Mouse (Mus musculus) hindbrain, embryonic 12.5 days (tissue): ENCODE measurements around the gene Ttll11. TPM values are rescaled to one million over a fixed set of nuclear protein-coding genes. Genes with fewer than 3 reads are reported as not detected.

ENCODE experiments used
- ATAC-seq: fragments of 200-750 bp; cut with Nextera tagmentation; 2 replicates; pipeline ENCODE4 v1.8.0; 2017; ENCODE audit warnings: moderate TSS enrichment; ENCODE audit not compliant: low FRiP score
- H3K27ac ChIP-seq: fragments of 300-500 bp; sonication (generic); 2 replicates; pipeline ENCODE4 v1.5.1; 2016; ENCODE audit warnings: mild to moderate bottlenecking
- H3K27me3 ChIP-seq: fragments of 300-500 bp; sonication (generic); 2 replicates; pipeline ENCODE4 v1.6.1; 2016; ENCODE audit warnings: mild to moderate bottlenecking
- H3K36me3 ChIP-seq: fragments of 300-500 bp; sonication (generic); 2 replicates; pipeline ENCODE4 v1.6.1; 2016; ENCODE audit warnings: mild to moderate bottlenecking
- H3K4me1 ChIP-seq: fragments of 300-500 bp; sonication (generic); 2 replicates; pipeline ENCODE4 v1.6.1; 2016
- H3K4me2 ChIP-seq: fragments of 300-500 bp; sonication (generic); replicated peaks from 2 replicates; pipeline ENCODE4 v1.6.1; 2016; ENCODE audit warnings: mild to moderate bottlenecking
- H3K4me3 ChIP-seq: fragments of 300-500 bp; sonication (generic); 2 replicates; pipeline ENCODE4 v1.5.1; 2016; ENCODE audit warnings: mild to moderate bottlenecking
- H3K9ac ChIP-seq: fragments of 300-500 bp; sonication (generic); 2 replicates; pipeline ENCODE4 v1.6.1; 2016; ENCODE audit warnings: mild to moderate bottlenecking, moderate library complexity
- H3K9me3 ChIP-seq: fragments of 300-500 bp; sonication (generic); replicated peaks from 2 replicates; pipeline ENCODE4 v1.6.1; 2016; ENCODE audit warnings: mild to moderate bottlenecking
- WGBS: fragments of 180-500 bp; shearing (Covaris S2); methylation state at CpG from one replicate; pipeline ENCODE4 v1.1.7; 2016; 5-methylcytosine and 5-hydroxymethylcytosine counted together
- polyA plus RNA-seq: library from polyadenylated mRNA; unstranded; fragments of >200 nt; fragmentation: Nextera tagmentation; extraction: Ambion mirVana; gene quantifications from 2 replicates; pipeline ENCODE4 v1.2.1, GENCODE M21; 2016

Ttll11 gene
- polyA plus RNA-seq, 1 experiment from 2014 or later, result 4.6 TPM

DNA sequence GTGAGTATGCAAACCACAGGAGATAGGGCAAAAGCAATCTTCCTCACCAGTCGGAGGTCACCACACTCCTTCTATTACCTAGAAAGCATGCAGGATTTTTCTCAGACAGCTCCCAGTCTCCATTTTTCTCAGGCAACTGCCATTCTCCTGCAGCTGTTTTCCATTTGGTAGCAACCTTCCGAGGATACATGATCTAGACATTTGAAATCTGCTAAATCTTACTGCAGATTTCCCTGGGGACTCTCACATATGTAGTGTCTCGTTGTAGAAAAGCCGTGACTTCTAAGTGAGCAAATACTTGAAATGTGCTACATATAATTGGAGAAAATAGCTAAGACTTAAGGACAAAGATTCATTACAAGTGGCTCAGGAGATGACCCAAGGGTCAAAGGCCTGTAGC lies 151.8 kb downstream of the Ttll11 start:
- H3K36me3 ChIP-seq, result no peaks in the 10 kb centered on the region
- H3K9ac ChIP-seq, result no peak overlapping the region
- no peak overlapping the region for H3K4me2 ChIP-seq
- H3K27me3 ChIP-seq, result no peaks in the 10 kb centered on the region
- H3K9me3 ChIP-seq, result no peaks in the 10 kb centered on the region
- H3K27ac ChIP-seq, result no peak overlapping the region
- H3K4me1 ChIP-seq, result no peaks in the 10 kb centered on the region
- ATAC-seq, result no peak
- WGBS, result 66% methylated on average over 4 of the region's 4 CpGs
- H3K4me3 ChIP-seq, result no peak overlapping the region

DNA sequence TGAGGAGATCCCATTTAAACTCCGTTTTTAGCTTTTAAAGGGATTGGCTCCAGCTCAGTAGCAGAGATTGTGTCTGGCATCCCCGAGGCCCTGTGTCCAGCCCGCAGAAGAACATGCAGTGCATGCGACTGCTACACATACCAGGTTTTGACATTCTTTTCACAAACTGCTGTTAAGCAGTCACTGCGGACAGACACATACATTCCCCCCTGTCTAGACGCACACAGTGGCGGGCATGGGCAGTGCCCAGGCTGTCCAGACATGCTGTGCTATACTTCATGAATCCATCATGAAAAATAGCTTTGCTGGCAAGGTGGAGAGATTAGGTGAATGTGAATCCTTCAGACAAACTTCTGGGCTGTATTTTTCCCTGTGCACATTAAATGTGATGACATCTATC lies 154.6 kb downstream of the Ttll11 start:
- 74% methylated on average over 7 of the region's 7 CpGs for WGBS
- H3K9ac ChIP-seq, result no peak overlapping the region
- no peak overlapping the region for H3K4me2 ChIP-seq
- no peak overlapping the region for H3K4me3 ChIP-seq
- no peaks in the 10 kb centered on the region for H3K9me3 ChIP-seq
- no peak for ATAC-seq
- no peaks in the 10 kb centered on the region for H3K4me1 ChIP-seq
- no peaks in the 10 kb centered on the region for H3K36me3 ChIP-seq
- H3K27me3 ChIP-seq, result no peaks in the 10 kb centered on the region
- no peak overlapping the region for H3K27ac ChIP-seq

DNA sequence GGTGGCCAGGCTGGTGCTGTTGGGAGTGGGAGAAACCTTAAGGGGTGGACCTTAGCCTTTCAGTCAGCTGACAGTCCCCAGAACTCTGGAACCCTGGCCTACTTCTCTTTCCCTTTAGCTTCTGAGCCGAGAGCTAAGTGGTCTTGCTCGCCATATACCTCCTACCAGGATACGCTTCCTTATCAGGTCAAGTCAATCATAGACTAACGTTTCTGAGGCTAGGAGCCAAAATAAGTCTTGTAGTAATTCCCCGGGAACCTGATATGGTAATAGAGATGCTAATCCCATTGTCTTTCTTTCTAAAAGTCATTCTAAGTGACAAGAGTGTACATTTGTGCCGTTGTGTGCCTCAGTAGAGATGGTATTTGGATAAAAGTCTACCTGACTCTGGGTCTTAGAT lies 156.1 kb downstream of the Ttll11 start:
- Histone ChIP-seq H3K27ac (no peak overlapping the region), H3K27me3 (no peaks in the 10 kb centered on the region), H3K4me3 (no peak overlapping the region), H3K9ac (no peak overlapping the region), H3K4me2 (no peak overlapping the region), H3K4me1 (no peaks in the 10 kb centered on the region), H3K9me3 (no peaks in the 10 kb centered on the region), H3K36me3 (no peaks in the 10 kb centered on the region)
- no peak for ATAC-seq
- 80% methylated on average over 6 of the region's 6 CpGs for WGBS

DNA sequence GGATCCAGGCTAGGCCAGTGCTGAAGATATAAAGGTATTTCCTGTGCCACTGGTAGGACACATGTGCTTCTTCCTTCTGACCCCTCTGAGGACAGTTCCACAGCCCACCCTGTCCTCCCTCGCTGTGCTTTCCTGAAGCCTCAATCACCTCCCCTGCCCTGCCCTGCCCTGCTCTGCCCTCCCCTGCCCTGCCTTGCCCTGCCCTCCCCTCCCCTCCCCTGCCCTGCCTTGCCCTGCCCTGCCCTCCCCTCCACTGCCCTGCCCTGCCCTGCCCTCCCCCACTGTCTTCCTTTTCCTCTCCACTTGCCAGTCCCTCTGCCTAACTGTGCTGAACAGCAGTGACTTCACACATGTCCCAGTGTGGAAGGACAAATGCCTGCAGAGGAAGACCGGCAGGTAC lies 160.8 kb downstream of the Ttll11 start:
- ATAC-seq, result no peak
- Histone ChIP-seq H3K9me3 (no peaks in the 10 kb centered on the region), H3K27ac (no peak overlapping the region), H3K4me1 (no peaks in the 10 kb centered on the region), H3K9ac (no peak overlapping the region), H3K27me3 (no peaks in the 10 kb centered on the region), H3K4me2 (no peak overlapping the region), H3K4me3 (no peak overlapping the region), H3K36me3 (no peaks in the 10 kb centered on the region)
- WGBS, result 49% methylated on average over 2 of the region's 2 CpGs

DNA sequence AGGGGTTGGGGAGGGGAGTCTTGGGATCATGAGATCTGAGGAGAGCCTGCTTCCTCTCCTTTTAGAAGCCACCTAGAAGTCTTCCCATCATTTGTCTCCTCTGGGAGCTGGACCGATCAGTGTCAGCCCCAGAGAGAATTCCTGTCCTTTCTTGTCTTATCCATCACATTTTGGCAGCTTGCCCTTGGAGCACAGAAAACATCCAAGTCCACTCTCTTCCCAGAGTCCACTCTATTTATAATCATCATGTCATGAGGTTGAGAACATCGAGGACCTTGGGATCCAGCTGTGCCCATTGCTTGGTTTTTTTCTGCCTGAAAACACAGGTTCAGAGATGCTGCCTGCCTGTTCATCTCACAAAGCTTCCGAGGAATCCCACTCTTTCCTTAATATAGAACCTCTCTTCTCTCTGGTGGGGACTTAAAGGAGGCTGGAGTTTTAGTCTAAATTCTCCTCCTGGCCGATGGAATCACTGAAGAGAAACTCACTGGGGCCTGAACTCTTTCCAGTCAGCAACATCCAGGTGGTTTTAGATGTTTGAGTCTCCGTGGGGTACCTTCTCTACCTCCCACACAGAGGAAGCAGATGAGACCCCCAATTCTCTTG lies 163.6 kb downstream of the Ttll11 start:
- ATAC-seq, result no peak
- no peak overlapping the region for H3K9ac ChIP-seq
- 77% methylated on average over 5 of the region's 5 CpGs for WGBS

DNA sequence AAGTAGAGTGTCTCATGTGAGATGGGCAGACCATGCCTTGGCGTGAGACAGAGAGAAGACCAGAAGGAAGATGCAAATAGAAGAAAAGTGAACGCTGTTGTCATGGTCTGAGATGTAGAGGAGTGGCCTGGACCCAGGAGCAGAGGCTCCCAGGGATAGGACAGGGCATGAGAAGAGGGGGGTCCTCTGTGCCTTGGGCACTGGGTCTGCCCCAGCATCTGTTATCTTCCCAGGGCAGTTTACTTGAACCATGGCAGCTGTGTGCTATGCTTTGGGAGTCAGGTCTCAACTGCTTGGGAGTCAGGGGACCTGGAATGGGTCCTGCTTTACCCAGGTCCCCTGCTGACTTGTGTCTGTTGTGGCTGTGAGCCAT lies 167.2 kb downstream of the Ttll11 start:
- no peak overlapping the region for H3K4me3 ChIP-seq
- no peak overlapping the region for H3K27ac ChIP-seq
- H3K4me2 ChIP-seq, result no peak overlapping the region
- no peak overlapping the region for H3K9ac ChIP-seq
- no peaks in the 10 kb centered on the region for H3K27me3 ChIP-seq
- no peaks in the 10 kb centered on the region for H3K36me3 ChIP-seq
- 84% methylated on average over 2 of the region's 2 CpGs for whole genome bisulfite sequencing
- peaks cover 18% of the 10 kb centered on the region for H3K4me1 ChIP-seq
- no peak for ATAC-seq
- H3K9me3 ChIP-seq, result no peaks in the 10 kb centered on the region

More for the DNA sequence above, 163.6 kb downstream of the Ttll11 start:
- Histone ChIP-seq H3K27me3 (no peaks in the 10 kb centered on the region), H3K9me3 (no peaks in the 10 kb centered on the region), H3K36me3 (no peaks in the 10 kb centered on the region), H3K4me2 (no peak overlapping the region), H3K27ac (no peak overlapping the region), H3K4me3 (no peak overlapping the region), H3K4me1 (peaks cover 12% of the 10 kb centered on the region)

DNA sequence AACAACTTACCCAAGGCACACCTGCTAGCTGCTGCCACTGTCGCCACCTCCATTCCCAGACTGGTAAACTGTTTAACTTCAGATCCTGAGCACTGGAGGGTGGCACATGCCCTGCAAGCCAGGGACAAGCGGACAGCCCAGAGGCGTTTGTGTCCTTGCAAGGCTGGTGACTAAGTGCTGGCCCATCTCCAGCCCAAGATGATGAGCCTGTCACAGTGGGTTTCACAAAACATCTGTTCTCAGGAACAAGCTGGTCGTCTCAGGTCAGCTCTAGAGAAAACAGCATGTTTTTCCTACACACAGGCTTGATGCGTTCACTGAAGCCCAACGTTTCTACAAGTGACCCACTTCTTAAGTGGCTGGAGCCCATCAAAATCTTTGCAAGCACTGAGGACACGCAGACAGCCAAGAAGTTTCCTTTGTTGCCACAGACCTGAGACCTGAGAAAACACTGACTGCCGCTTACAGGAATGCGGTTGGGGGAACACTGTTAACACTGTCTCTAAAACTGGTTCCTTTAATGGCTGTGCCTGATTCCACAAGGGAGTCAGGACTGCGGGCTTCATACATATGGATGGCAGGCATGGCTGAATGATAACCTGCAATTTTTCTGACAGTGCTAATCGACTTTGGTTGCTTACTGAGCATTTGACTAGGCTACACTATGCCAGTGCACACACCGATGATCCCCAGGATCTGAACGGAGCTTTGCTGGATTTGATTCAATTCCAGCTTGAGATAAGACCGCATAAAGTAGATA lies 167.7 kb downstream of the Ttll11 start:
- Histone ChIP-seq H3K4me2 (no peak overlapping the region), H3K9me3 (no peaks in the 10 kb centered on the region), H3K4me3 (no peak overlapping the region), H3K9ac (no peak overlapping the region), H3K4me1 (peaks cover 18% of the 10 kb centered on the region), H3K36me3 (no peaks in the 10 kb centered on the region), H3K27ac (no peak overlapping the region), H3K27me3 (no peaks in the 10 kb centered on the region)
- 64% methylated on average over 14 of the region's 14 CpGs for WGBS
- ATAC-seq, result no peak

DNA sequence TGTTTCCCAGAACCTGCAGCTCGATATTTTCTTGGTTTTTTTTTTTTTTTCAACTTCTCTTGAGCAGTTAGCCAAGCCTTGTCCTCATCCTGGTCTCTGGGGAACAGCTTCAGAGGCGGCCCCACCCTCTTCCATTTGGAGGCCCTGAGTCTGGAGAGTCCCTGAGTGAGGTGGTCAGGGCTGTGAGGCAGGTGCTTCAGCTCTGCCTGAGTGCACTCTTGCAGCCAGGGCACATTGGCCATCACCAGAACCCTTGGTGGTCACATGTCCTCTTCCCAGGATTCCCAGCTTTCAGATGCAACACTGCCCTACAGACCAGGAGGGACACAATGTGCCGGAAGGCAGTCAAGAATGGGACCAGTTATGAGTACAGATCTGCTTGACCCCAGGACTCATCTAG lies 169.7 kb downstream of the Ttll11 start:
- WGBS, result 74% methylated on average over 3 of the region's 3 CpGs

DNA sequence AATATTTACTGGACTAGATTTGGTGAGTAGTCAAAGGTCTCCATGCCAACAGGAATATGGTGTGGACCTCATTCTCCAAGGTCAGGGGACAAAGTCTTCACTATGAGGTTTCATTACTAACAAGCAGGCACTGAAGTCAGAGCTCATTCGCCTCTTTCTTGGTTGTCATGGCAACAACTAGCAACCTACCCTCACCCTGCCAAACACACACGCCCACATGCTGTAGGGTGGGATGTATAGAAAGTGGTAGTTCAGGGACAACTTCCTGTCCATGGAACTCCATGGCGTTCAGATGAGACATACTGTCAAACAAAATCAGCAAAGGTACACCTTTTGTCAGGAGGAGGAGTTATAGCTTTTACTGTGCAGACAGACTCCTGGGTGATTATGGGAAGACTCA lies 170.6 kb downstream of the Ttll11 start:
- Histone ChIP-seq H3K9ac (no peak overlapping the region), H3K36me3 (no peaks in the 10 kb centered on the region), H3K9me3 (no peaks in the 10 kb centered on the region), H3K27me3 (no peaks in the 10 kb centered on the region), H3K4me3 (no peak overlapping the region), H3K4me1 (peaks cover 18% of the 10 kb centered on the region), H3K27ac (no peak overlapping the region), H3K4me2 (no peak overlapping the region)
- WGBS, result 23% methylated on average over 3 of the region's 3 CpGs
- ATAC-seq, result no peak

More for the DNA sequence above, 169.7 kb downstream of the Ttll11 start:
- H3K36me3 ChIP-seq, result no peaks in the 10 kb centered on the region
- no peak overlapping the region for H3K4me2 ChIP-seq
- no peaks in the 10 kb centered on the region for H3K9me3 ChIP-seq
- peaks cover 18% of the 10 kb centered on the region for H3K4me1 ChIP-seq
- no peaks in the 10 kb centered on the region for H3K27me3 ChIP-seq
- no peak overlapping the region for H3K9ac ChIP-seq
- ATAC-seq, result no peak
- H3K27ac ChIP-seq, result no peak overlapping the region
- H3K4me3 ChIP-seq, result no peak overlapping the region

DNA sequence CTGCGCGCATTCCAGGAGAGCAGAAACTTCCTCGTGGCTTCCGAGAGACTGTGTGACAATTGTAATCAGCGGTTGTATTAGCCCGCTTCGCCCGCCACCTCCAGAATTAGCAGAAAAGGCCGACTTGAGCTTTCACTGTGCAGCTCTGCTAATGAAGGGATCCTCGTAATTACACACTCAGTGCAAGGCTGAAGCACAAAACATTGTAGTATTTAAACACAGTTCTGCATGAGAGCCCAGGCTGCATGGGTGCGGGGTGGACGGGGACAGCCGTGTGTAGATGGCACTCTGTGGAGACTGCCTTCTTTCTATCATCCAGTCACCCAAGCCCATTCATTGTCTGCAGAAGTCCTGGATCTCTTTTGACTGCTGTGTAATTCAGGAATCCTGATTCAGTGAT lies 173.8 kb downstream of the Ttll11 start:
- Histone ChIP-seq H3K27me3 (no peaks in the 10 kb centered on the region), H3K27ac (no peak overlapping the region), H3K4me3 (no peak overlapping the region)

DNA sequence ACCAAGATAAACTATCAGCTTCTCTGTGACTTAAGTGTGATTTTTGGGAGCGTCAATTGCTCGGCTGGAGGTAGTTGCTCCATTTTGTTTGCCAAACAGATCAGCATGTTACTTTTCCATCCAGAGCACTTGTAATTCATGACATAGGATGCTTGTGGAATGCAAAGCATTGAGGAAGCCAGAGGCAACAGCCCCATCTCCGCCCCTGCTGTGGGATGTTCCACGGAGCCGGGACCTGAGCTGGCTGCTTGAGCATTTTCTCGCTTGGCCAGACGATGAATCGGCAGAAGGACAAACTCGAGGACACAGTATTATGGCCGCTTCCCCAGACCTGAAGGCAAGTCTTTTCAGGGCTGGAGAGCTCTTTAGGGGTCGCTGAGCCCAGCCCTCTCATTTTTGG lies 176.6 kb downstream of the Ttll11 start:
- 82% methylated on average over 11 of the region's 11 CpGs for WGBS
- no peaks in the 10 kb centered on the region for H3K36me3 ChIP-seq
- 0 out of 2 replicates have a peak, but pooled peaks cover 2% of the 10 kb centered on the region for H3K9me3 ChIP-seq
- no peak overlapping the region for H3K4me3 ChIP-seq
- no peaks in the 10 kb centered on the region for H3K27me3 ChIP-seq
- H3K4me2 ChIP-seq, result no peak overlapping the region
- ATAC-seq, result no peak
- H3K27ac ChIP-seq, result no peak overlapping the region
- H3K4me1 ChIP-seq, result no peaks in the 10 kb centered on the region
- no peak overlapping the region for H3K9ac ChIP-seq

More for the DNA sequence above, 173.8 kb downstream of the Ttll11 start:
- ATAC-seq, result no peak
- H3K4me1 ChIP-seq, result peaks cover 6% of the 10 kb centered on the region
- H3K9me3 ChIP-seq, result 0 out of 2 replicates have a peak, but pooled peaks cover 2% of the 10 kb centered on the region
- WGBS, result 82% methylated on average over 13 of the region's 13 CpGs
- H3K36me3 ChIP-seq, result no peaks in the 10 kb centered on the region
- no peak overlapping the region for H3K9ac ChIP-seq
- no peak overlapping the region for H3K4me2 ChIP-seq

DNA sequence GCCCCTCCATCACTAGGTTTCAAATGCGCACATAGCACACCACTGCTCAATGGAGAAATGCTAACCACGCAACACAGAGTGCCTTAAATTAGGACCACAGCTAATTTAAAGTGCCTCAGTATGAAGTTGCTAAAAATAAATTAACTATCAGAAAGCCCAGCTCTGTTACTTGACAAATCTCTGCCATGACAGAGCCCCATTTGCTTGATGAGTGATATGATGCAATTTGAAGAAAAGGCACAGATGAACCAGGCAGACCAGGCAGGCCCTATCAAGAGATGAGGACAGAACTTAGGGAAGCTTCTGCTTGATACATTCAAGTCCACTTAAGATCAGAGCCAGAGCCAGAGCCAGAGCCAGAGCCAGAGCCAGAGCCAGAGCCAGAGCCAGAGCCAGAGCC lies 178.0 kb downstream of the Ttll11 start:
- Histone ChIP-seq H3K9ac (no peak overlapping the region), H3K27ac (no peak overlapping the region), H3K36me3 (no peaks in the 10 kb centered on the region), H3K4me2 (no peak overlapping the region), H3K4me3 (no peak overlapping the region), H3K9me3 (0 out of 2 replicates have a peak, but pooled peaks cover 2% of the 10 kb centered on the region), H3K4me1 (no peaks in the 10 kb centered on the region), H3K27me3 (no peaks in the 10 kb centered on the region)
- ATAC-seq, result no peak
- WGBS, result 95% methylated on average over 2 of the region's 2 CpGs

DNA sequence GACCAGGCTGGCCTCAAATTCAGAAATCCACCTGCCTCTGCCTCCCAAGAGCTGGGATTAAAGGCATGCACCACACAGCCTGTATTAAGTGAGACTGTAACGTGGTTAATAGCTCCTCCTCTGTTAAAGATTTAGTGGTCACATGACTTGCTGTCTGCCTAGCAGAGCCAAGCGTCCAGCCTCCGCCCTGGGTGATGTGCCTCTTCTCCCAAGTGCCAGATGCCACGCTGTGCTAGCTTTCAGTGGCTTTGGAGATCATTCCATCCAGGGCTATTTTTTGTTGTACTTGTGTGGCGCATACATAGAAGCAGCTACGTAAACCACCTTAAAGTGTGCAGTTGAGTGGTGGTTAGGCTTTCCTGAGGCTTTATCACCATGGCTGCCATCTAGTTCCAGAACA lies 180.6 kb downstream of the Ttll11 start:
- H3K27me3 ChIP-seq, result no peaks in the 10 kb centered on the region
- 80% methylated on average over 6 of the region's 6 CpGs for WGBS
- H3K4me3 ChIP-seq, result no peak overlapping the region
- no peak for ATAC-seq
- no peak overlapping the region for H3K27ac ChIP-seq
- no peak overlapping the region for H3K4me2 ChIP-seq
- no peaks in the 10 kb centered on the region for H3K36me3 ChIP-seq
- 0 out of 2 replicates have a peak, but pooled peaks cover 2% of the 10 kb centered on the region for H3K9me3 ChIP-seq
- no peak overlapping the region for H3K9ac ChIP-seq
- no peaks in the 10 kb centered on the region for H3K4me1 ChIP-seq
